Mouse (Mus musculus) small intestine, adult 2 months (tissue): ENCODE measurements at regions not wholly inside any gene's neighbourhood (a gene's known extent, or its start where the extent isn't known, plus 50 kb on each side); places are given as distances from the start of the nearest gene placed in this dataset.

Source experiments
- CTCF ChIP-seq: fragments of 200-500 bp; IDR thresholded peaks from 2 replicates; pipeline ENCODE4 v1.5.1; 2012; ENCODE audit warnings: low read depth, mild to moderate bottlenecking, control low read depth, inconsistent platforms, low read length, moderate library complexity, mixed read lengths; ENCODE audit not compliant: insufficient replicate concordance, insufficient read length; ENCODE audit errors: extremely low read depth
- POLR2A ChIP-seq: fragments of 200-500 bp; IDR thresholded peaks from 2 replicates; pipeline ENCODE4 v1.6.1; 2012; ENCODE audit warnings: low read depth, mild to moderate bottlenecking, control low read depth, inconsistent platforms, low read length, moderate library complexity

DNA sequence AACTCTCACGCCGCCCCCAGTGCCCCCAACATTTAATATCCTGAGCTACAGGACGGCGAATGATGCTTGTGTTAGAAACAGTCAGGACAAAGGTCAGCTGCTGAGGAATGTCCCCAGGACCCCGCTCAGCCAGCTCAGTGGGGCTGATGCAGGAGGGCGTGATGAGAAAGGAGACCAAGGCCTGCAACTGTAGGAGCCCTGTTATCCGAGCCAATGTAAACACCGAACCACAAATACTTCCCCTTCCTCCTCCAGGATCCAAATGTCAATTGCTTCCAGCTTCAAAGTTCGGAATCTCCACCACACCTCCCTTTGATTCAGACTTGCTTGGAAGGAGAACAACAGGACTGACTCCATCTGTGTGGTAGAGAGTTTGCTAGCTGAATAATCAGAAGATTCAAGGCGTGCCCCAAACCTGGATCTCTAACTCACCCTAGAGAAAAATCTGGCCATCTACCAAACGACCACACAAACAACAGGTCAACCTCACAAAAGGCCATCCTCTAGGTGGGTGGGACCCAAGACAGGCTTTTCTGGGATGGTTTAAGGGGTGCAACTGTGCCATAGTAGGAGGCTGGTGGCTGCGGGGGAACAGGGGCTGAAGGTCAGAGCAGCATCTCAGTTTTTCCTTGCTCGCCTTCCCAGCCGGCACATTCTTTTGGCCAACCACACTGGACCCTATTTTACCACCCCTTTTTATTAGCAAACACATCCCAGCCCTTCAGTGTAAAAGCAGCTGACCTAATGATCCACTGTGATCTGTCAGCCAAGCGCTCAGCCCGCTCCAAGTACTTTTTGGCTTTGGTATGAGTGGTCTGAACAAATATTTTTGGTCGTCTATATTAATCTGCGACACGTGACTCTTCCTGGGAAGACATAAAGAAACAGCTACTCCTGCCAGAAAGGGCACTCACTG lies 1475.8 kb upstream of the Gulo start:
- TF ChIP-seq CTCF (no peak), POLR2A (no peak)
